Mouse (Mus musculus): ENCODE measurements around the gene Cdc42ep5.

Gene Cdc42ep5

DNA sequence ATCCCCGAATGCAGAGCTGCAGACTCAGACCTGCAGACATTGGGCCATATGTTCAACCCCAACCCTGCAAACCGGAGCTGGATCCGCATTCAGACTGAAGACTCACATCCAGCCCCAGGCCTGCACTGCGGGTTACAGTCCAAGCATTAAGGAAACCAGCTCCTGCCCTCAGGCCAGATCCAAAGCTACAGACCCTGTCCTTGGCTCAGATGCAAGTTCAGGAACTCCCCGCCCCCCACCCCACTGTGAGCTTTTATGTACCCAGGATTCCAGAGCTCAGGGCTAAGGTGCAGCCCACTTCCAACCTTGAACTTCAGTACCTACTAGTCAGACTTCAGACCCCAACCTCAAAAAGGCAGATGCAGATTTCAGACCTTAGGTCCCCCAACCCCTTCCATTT is 39.8 kb downstream of the Cdc42ep5 start:
- peak; percentile 41 for DNase-seq

DNA sequence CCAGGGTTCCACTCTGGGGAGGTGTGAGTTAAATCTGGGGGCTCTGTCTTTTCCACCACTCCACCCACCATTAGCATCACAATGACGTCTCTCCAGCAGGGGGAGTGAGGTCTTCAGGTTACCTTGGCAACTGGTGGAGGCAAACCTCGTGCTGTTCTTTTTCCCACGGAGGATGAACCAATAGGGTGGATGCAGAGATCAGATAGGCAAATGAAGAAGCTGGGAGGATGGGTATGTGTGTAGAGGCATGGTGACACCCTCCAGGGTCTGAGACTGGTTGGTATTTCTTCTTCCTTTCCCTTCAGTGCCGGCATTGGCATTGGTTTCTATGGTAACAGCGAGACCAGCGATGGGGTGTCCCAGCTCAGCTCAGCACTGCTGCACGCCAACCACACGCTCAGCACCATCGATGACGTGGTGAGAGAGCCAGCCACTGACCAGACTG is 40.3 kb downstream of the Cdc42ep5 start:
- peak; percentile 96 for DNase-seq

DNA sequence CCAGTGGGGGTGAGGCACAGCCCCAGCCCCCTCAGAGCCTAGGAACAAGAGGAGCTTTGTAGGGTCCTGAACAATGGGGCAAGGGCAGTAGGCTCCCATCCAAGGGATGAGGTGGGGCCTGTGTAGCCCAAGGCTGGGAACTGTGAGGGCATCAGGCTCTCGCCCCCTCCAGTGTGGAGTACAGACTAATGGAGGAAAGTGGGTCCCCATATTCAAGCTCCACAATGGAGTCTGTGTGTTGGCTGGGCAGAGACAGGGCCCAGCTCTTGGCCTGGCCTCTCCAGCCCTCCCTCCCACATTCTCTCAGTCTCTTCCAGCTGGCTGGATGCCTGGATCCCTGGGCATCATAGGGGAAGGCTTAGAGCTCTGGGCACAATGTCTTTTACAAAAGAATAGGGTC is 40.9 kb downstream of the Cdc42ep5 start:
- DNase-seq, result peak; percentile 92

GRCm38 (mm10) chr7:4122783-4123182 is 41.9 kb downstream of the Cdc42ep5 start:
- DNase-seq, result peak; percentile 36

DNA sequence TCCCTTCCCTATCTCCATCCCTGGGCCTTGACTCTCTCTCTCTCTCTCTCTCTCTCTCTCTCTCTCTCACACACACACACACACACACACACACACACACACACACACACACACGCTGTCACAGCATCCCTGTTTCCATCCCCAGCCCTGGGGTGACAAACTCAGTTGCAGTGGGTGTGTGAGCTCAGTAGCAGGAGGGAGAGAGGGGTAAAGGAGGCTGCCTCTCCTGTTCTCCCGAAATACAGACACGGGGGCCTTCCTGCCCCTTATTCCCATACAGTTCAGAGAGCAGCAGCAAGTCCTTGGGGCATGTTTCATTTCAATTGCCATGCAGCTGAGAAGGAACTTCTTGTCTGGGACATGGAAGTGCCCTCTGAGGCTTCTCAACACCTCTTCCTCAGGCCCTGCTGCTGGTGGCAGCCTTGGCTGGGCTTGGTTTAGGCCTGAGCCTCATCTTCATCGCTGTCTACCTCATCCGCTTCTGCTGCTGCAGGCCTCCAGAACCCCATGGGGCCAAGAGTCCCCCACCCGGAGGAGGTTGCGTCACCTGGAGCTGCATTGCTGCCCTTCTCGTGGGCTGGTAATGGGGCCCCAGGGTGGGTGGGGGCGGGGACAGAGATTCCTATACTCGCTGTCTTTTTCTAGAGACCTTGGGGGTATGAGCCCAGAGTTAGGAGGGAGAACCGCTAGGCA is 42.4 kb downstream of the Cdc42ep5 start:
- peak; percentile 80 for DNase-seq

- peak; percentile 85 for DNase-seq
Measured at GRCm38 (mm10) chr7:4119976-4120921, 44.4 kb downstream of the Cdc42ep5 start.

- DNase-seq, result peak; percentile 90
Measured at GRCm38 (mm10) chr7:4119344-4119902, 45.2 kb downstream of the Cdc42ep5 start, which contains the start of gene Ttyh1. TSS of gene Ttyh1 (plus strand) at chr7:4119408.

GRCm38 (mm10) chr7:4117050-4117814 is 47.4 kb downstream of the Cdc42ep5 start:
- peak; percentile 78 for DNase-seq

DNA sequence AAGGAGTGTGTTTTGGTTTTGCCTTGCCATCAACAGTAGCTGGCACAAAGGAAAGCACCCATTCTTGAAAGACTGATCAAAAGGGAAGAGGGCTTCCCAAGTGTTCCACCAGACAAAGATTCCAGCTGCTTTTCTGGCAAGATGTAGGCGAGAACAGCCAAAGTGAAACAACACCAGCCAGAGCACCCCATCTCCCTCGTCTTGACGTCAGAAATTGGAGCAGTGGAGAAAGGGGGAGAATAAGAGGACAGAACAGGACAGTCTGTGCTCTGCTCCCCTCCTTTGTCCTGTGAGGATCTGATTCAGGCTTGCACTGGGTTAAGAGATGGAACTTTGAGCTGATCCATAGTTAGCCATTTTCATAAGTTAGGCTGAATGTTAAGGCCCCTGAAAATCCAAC is 52.9 kb downstream of the Cdc42ep5 start:
- peak; percentile 94 for DNase-seq

DNA sequence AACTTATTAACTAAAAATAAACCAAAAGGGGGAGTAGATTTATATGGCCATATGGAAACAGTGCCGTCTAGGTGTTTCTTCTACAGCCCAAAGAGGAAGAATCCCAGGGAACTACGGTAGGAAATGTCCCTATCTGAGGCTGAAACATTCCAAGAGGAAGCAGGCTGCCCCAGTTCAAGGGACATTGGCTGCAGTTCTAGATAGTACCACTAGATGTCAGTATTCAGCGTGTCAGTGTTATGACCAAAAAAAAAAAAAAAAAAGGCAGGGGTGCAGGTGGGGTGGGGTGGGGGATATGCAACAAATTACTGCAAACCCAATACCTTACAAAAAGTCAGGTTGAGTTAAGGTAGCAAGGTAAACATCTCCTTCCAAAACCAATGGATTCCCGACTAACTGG is 61.2 kb downstream of the Cdc42ep5 start:
- DNase-seq, result peak; percentile 34
